Mouse (Mus musculus) embryonic stem cell, embryonic (primary cell): ENCODE data around the gene Rap1a.

Source experiments
- CTCF ChIA-PET, 4 experiments: fragments of 300-600 bp in 2 of 4; fragments of 350-600 bp in 2 of 4; sonication (Branson Sonifier 250); formaldehyde crosslinking; loops; one replicate each; lab custom pipeline; 2022; ENCODE audit warnings: inconsistent platforms in 2 of 4; lab: Charles Lee
- POLR2A ChIA-PET, 4 experiments: fragments of 300-600 bp in 2 of 4; fragments of 350-600 bp in 2 of 4; sonication (Branson Sonifier 250); formaldehyde crosslinking; loops; one replicate each; lab custom pipeline; 2022; ENCODE audit warnings: antibody characterized with exemption in 4 of 4, inconsistent platforms in 1 of 4; lab: Charles Lee

The Rap1a gene

GRCm38 (mm10) chr3:105710246-105710645, 90.9 kb downstream of the Rap1a start:
- CTCF ChIA-PET: no interaction called here
- POLR2A ChIA-PET: interaction anchor here in 2 of 4 experiments (0.7 to 1.0 kb wide), 2 partner anchors 17 to 1491 kb away, joined by 3 read pairs; no protein-coding TSS in a partner anchor

- POLR2A ChIA-PET: interaction anchor here in 3 of 4 experiments (0.7 to 1.5 kb wide), 4 partner anchors 143 to 487 kb away, joined by 3 read pairs; partner anchors contain the start of gene Wdr77 (in 1 of the 3)
- CTCF ChIA-PET: no interaction called here
Observed at GRCm38 (mm10) chr3:105707590-105707989, 93.5 kb downstream of the Rap1a start.

- ChIA-PET POLR2A (interaction anchor here in 1 of 4 experiments (1.3 to 1.4 kb wide), 2 partner anchors 17 to 186 kb away, joined by 3 read pairs; no protein-coding TSS in a partner anchor), CTCF (no interaction called here)
Observed at GRCm38 (mm10) chr3:105706366-105707020, 94.6 kb downstream of the Rap1a start.

GRCm38 (mm10) chr3:105705561-105705960, 95.6 kb downstream of the Rap1a start:
- CTCF ChIA-PET: interaction anchor here in 3 of 4 experiments (1.0 to 2.3 kb wide), 3 partner anchors 20 to 21 kb away, joined by 3 to 9 read pairs (median 7); no protein-coding TSS in a partner anchor
- POLR2A ChIA-PET: interaction anchor here in 3 of 4 experiments (0.6 to 1.8 kb wide), 10 partner anchors 11 to 585 kb away, joined by 3 to 11 read pairs (median 4); partner anchors contain the start of genes Wdr77 (in 2 of the 3), Atp5f1 (in 1 of the 3) and Ddx20 (in 1 of the 3)

- ChIA-PET POLR2A (interaction anchor here in 3 of 4 experiments (0.6 to 1.8 kb wide), 22 partner anchors 11 to 1066 kb away, joined by 3 to 11 read pairs (median 3); partner anchors contain the start of genes Wdr77 (in 2 of the 3), Atp5f1 (in 1 of the 3) and Ddx20 (in 1 of the 3)), CTCF (interaction anchor here in 3 of 4 experiments (1.0 to 2.3 kb wide), 3 partner anchors 21 to 22 kb away, joined by 3 to 9 read pairs (median 7); no protein-coding TSS in a partner anchor)
Observed at GRCm38 (mm10) chr3:105705061-105705549, 96.0 kb downstream of the Rap1a start.

- POLR2A ChIA-PET: interaction anchor here in 3 of 4 experiments (0.6 to 1.8 kb wide), 22 partner anchors 10 to 1065 kb away, joined by 3 to 11 read pairs (median 4); partner anchors contain the start of genes Wdr77 (in 2 of the 3), Atp5f1 (in 1 of the 3), Cept1 (in 1 of the 3) and Ddx20 (in 1 of the 3)
- CTCF ChIA-PET: interaction anchor here in 2 of 4 experiments (0.7 to 2.3 kb wide), 3 partner anchors 17 to 23 kb away, joined by 3 to 9 read pairs (median 7); no protein-coding TSS in a partner anchor
Observed at GRCm38 (mm10) chr3:105704031-105705008, 96.8 kb downstream of the Rap1a start, which contains the start of gene Inka2. TSS of gene Inka2 (plus strand) at chr3:105704599.

- ChIA-PET POLR2A (interaction anchor here in 2 of 4 experiments (0.9 to 1.5 kb wide), 5 partner anchors 10 to 845 kb away, joined by 3 to 7 read pairs (median 4); partner anchors contain the start of genes Cept1 (in 1 of the 2) and Dram2 (in 1 of the 2)), CTCF (interaction anchor here in 1 of 4 experiments (2.3 kb wide), 1 partner anchor 23 kb away, joined by 9 read pairs; no protein-coding TSS in a partner anchor)
Observed at GRCm38 (mm10) chr3:105703571-105703970, 97.6 kb downstream of the Rap1a start.

GRCm38 (mm10) chr3:105701399-105701798, 99.7 kb downstream of the Rap1a start:
- POLR2A ChIA-PET: interaction anchor here in 1 of 4 experiments (0.6 kb wide), 1 partner anchor 17 kb away, joined by 3 read pairs; no protein-coding TSS in a partner anchor
- CTCF ChIA-PET: interaction anchor here in 2 of 4 experiments (0.5 to 0.7 kb wide), 3 partner anchors 549 to 1678 kb away, joined by 4 to 5 read pairs (median 4); no protein-coding TSS in a partner anchor

- ChIA-PET CTCF (interaction anchor here in 2 of 4 experiments (0.6 to 0.7 kb wide), 3 partner anchors 548 to 1623 kb away, joined by 3 to 5 read pairs (median 4); no protein-coding TSS in a partner anchor), POLR2A (interaction anchor here in 1 of 4 experiments (0.6 kb wide), 1 partner anchor 18 kb away, joined by 3 read pairs; no protein-coding TSS in a partner anchor)
Observed at GRCm38 (mm10) chr3:105700786-105701185, 100.3 kb downstream of the Rap1a start.

GRCm38 (mm10) chr3:105699241-105699933, 101.7 kb downstream of the Rap1a start:
- ChIA-PET CTCF (no interaction called here), POLR2A (interaction anchor here in 2 of 4 experiments (0.6 to 0.8 kb wide), 2 partner anchors 34 to 585 kb away, joined by 3 to 5 read pairs; no protein-coding TSS in a partner anchor)

- ChIA-PET CTCF (no interaction called here), POLR2A (no interaction called here)
Observed at GRCm38 (mm10) chr3:105698311-105698710, 102.8 kb downstream of the Rap1a start.

GRCm38 (mm10) chr3:105697148-105697441, 104.0 kb downstream of the Rap1a start:
- ChIA-PET CTCF (no interaction called here), POLR2A (no interaction called here)

- ChIA-PET POLR2A (no interaction called here), CTCF (interaction anchor here in 1 of 4 experiments (0.7 kb wide), 1 partner anchor 36 kb away, joined by 3 read pairs; no protein-coding TSS in a partner anchor)
Observed at GRCm38 (mm10) chr3:105696387-105697147, 104.6 kb downstream of the Rap1a start.

- ChIA-PET CTCF (interaction anchor here in 1 of 4 experiments (0.7 kb wide), 1 partner anchor 37 kb away, joined by 3 read pairs; no protein-coding TSS in a partner anchor), POLR2A (no interaction called here)
Observed at GRCm38 (mm10) chr3:105695476-105696386, 105.4 kb downstream of the Rap1a start.
